Mouse (Mus musculus): ENCODE data around the gene Kcnh7.
A peak's percentile ranks its signal among the peaks of the same experiment; 100 is the strongest.
"Not testable (repeated sequence)": the region's sequence is repeated elsewhere in the genome, so short reads cannot be mapped to it uniquely, and the experiment has no call there.

The Kcnh7 gene

DNA sequence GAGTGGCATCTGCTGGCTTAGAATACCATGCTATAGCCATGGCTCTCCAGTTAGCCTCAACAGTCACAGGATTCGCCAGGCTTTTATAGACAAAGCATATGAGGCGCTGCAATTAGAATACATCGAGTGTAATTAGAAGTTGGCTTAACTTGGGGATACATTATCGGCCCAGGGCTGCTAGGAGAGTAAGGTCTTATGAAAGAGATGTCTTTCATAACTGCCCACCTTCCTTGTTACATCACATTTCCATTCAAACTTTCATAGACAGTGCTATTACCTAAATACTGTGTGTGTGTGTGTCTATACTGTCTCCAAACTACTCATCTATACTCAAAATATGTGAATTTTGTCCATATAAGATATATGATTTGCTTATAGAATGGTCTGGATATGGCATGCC, 468.8 kb downstream of the Kcnh7 start:
- no peak for DNase-seq

DNA sequence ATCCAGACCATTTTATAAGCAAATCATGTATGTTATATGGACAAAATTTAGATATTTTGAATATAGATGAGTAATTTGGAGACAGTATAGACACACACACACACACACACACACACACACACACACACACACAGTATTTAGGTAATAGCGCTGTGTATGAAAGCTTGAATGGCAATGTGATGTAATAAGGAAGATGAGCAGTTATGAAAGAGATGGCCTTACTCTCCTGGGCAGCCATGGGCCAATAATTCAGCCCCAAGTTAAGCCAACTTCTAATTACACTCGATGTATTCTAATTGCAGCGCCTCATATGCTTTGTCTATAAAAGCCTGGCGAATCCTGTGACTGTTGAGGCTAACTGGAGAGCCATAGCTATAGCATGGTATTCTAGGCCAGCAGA, 469.7 kb downstream of the Kcnh7 start:
- not testable (repeated sequence) for DNase-seq

DNA sequence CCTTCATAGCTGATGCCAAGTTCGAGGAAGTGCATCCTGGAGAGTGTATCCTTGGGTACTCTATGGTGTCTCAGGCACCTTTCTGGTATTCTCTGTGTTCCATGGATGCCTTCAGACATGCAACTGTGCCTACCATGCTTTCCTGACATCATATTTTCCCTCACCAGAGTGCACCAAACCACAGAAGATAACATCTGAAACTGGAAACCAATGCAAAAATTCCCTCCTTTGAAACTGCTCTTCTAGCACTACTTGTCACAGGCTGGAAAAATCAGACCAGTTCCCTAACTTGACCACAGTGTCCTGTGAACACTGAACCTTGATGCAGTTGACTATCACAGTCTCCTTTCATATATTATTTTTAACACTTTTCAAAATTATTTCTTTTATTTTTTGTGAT, 474.5 kb downstream of the Kcnh7 start:
- no peak for DNase-seq

DNA sequence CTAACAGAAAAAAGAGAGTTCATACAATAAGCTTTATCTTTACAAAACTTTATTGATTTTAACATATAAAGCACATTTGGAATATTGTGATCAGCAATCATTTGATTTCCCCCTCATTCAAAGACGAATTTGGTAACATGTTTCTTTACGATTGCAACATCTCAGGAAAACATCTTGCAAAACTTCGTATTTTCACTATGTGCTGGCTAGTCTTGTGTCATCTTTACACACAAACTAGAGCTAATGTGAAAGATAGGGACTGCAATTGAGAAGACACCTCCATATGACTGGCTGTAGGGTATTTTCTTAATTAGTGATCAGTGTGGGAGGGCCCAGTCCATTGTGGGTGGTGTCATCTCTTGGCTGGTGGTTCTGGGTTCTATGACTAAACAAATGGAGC, 477.8 kb downstream of the Kcnh7 start:
- no peak for DNase-seq

DNA sequence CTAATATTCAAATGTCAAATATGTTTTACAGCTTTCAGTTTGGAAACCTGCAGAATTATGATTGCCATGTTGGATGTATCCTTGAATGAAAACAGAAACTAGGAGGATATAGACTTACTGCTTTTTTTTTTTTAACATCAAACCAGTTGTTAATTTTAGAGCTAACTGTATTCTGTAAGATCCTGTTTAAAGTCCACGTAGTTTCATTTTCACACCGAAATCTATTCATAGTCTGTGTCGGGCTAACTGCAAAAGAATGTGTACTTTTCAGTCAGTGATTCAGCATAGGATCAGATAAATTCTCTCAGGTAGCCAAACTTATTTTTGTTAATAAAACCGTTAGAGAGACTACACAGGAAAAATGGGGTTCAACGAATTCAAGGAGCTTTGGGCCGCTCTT, 498.2 kb downstream of the Kcnh7 start:
- no peak for DNase-seq

DNA sequence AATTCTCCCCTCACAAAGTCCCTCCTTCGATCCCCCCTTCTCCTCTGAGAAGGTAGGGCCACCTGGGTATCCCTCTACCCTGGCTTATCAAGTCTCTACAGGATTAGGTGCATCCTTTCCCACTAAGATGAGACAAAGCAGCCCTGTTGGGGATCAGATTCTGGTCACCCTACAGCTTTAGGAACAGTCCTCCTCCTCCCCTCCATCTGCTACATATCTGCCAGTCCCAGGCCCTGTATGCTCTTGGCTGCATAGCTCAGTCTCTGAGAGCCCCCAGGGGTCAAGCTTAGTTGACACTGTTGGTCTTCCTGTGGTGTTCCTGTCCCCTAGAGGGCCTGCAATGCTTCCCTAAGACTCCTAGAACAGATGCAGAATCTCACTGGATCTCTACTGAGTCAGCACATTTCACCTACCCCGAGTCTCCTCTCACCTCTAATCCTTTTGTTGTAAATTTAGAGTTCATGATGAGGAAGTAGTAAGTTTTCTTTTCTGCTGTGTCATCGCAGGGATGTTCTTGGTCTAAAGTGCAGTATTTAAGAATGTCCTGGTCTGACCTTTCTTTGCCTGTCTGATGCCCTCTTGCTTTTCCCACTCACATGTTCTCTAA, 499.0 kb downstream of the Kcnh7 start:
- no peak for DNase-seq

DNA sequence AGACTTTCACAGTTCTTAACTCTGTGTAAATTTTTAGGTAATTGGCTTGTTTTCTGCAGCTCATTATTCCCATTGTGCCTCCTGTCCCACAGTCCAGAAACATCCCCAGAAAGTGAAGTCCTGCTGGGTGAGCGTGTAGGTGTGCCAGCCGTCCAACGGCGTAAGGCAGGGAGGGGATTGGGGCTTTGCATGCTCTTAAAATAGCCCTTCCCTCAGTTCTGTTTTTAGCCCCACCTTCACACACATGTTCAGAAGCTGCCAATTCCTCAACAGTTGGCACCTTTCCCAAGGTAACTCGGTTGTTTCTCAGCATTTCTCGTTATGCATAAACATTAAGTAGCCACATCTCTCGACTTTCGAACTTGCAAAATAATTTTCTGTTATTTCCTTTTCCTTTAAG, 502.4 kb downstream of the Kcnh7 start:
- DNase-seq: no peak

DNA sequence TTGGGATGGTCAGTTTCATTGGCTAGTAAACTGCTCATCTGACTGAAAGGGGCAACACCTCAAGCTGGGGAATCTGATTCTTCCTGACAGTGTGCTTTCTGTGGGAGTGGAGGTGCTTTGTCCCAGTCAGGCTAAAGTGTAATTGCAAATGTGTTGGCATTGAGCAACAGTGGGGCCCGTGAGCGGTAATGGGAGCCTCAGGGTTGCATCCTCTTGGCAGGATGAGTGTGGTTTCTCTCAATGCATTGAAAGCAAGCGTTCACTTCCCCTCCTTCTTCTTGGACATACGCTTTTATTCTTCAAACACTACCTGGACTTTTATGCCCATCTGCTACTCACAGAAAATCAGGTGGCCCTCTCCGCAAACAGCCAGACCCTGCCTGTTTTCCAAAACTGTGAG, 511.3 kb downstream of the Kcnh7 start:
- no peak for DNase-seq

DNA sequence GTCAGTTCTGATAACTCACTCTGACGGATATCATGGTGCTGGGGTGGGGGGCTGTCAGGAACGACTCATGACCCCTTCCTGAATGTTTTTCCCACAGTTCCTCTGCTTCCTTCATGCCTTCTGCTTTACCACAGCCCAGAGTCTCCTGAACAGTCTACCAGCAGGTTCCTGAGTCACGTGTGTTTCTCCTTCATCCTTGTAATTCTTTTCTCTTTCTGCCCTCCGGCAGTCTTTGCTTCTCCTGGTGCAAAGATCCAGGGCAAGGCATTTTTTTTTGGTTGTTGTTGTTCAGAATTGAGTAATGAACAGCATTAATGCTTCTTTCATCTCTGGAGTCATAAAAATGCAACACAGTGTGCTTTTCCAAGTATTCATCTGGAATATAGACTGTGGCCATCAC, 513.3 kb downstream of the Kcnh7 start:
- no peak for DNase-seq

DNA sequence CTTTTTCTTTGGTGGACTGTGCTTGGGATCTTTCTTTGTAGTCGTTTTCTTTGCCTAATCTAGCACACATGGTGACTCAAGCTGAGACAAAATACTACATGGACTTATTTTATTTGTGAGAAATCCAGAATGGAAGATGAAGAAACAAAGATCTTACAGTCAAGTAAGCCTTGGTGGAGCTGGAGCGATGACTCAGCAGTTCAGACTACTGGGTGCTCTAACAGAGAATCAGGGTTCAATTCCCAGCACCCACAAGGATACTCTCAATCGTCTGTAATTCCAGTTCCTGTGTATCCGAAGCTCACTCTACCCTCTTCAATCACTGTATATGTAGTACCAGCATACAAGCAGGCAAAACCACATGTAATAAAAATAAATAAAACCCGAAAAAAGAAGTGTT, 513.8 kb downstream of the Kcnh7 start:
- no peak for DNase-seq

DNA sequence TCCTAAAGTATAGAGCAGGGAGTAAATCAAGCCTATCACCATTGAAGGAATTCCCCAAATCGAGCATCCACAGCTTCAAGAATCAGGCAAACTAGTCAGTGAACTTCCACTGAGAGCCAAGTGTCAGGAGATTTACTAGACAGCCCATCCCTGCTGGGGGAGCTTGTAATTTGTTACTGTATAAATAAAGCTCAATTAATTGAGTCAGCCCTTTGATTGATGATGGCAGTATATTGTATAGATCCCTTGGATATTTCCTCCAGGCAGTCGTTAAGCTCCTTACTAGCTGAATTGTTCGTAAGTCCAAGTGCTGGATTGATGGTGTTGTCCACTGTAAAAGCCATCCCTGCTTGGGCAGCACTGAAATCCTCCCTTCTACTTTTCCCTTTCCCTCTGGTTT, 514.2 kb downstream of the Kcnh7 start:
- no peak for DNase-seq

DNA sequence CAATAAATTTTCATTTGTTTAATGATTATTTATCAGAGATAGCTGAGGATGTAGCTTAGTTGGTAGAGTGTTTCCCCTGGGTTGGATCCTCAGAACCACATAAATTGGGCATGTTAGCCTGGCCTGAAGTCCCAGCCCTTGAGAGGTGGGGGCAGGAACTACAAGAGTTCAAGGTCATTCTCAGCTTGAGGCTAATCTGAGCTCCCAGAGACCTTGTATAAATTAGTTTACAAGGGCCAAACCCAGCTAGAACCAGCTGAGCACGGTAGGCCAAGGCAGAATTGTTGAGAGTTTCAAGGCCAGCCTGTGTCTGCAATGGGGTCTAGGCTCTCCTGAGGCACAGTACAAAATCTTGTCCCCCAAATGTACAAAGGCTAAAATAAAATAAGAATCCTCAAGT, 518.6 kb downstream of the Kcnh7 start:
- DNase-seq: no peak

DNA sequence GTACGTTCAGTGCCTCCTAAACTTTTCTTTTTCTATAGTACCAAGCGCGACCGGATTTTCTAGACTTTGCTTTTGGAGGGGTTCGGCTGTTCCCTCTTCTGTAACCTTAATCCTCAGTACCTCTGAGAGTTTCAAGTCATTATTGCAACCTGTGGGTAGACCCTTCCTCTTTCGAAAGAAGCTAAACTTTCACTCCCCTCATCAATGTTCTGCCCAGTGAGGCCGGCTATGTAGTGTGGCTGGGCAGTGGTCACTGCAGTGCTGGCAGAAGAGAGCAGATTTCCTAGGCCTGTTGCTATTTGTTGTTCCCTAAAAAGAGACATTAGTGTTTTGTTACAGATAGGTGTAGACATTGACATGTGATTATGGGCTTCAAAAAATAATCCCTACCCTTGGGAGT, 519.2 kb downstream of the Kcnh7 start:
- no peak for DNase-seq

DNA sequence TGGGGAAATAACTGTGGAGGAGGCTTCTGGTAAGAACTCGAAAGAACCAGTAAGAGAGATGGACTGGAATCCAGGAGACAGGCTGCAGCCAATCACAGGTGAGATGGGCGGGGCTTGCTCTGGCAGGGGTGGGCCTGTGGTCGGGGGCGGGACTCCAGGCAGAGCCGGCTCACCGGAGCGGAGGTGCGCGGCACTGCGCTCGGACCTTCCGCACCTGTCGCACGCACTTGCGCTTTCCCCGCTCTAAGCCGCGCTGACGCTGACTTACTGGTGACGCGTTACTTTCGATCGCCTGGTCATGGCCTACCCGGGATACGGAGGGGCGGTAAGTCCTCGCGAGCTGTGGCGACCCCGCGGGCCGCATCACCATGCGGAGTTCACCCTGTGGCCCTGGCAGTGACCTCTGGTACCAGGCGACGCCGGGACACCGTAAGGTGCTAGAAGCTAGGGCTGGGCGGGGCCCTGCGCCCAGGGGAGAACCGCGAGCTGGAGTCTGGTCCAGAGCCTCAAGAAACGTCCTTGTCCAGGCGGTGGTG, 519.9 kb downstream of the Kcnh7 start, which contains the start of gene Gca:
Gene Gca (plus strand): TSS at position 151 of the 536 bp plus-strand sequence.
- DNase-seq: peak; percentile 85 to 87

DNA sequence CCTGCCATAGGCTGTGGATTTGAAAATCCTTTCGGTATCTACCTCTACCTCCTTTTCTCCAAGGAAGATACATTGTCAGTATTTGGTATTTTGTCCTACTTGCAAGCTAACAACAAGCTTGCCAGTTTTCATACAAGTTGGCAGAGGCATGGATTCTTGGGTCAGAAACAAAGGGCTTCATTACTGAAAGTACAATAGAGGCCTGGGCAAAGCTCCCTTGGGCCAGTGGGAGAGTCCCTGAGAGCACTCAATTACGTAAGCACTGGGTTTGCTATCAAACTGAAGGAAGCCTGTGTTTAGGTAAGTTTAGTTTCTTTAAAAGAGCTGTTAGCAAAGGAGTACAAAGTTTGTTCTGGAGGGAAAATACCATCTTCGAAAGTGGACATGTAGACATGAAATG, 521.5 kb downstream of the Kcnh7 start:
- no peak for DNase-seq

DNA sequence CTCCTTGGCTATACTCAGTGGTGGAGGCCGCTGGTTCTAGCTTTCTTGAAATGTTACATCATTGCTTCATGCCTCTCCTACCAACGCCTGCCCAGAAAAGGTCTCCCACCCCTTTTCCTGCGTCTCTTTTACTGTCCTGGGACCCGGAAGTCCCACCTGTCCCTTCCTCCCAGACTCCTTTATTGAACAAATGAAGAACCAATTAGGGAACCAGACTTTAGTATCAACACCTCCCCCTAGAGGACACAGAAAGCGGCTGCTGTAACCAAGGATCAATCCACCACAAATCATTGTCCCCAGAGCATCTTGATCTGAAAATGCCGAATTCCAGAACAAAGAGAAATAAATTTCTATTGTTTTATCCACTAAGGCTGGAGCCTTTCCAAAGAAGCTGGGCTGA, 523.5 kb downstream of the Kcnh7 start:
- DNase-seq: no peak

DNA sequence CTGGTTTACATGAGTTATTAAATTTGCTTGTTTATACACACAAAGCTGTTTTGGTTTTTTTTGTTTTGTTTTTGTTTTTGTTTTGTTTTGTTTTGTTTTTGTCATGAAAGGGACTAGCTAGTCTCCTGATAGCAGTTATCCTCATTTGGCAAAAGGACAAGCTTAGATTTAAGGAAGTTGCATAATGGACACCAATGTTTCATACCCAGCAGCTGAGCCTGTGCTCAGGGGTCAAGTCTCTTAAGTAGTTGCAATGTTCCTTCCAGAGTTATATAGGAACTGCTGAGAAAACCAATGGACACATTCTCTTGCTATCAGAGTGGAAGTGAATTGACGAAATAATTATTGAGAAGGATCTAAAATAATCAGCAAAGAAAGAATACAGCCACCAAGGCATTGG, 528.0 kb downstream of the Kcnh7 start:
- DNase-seq: no peak

DNA sequence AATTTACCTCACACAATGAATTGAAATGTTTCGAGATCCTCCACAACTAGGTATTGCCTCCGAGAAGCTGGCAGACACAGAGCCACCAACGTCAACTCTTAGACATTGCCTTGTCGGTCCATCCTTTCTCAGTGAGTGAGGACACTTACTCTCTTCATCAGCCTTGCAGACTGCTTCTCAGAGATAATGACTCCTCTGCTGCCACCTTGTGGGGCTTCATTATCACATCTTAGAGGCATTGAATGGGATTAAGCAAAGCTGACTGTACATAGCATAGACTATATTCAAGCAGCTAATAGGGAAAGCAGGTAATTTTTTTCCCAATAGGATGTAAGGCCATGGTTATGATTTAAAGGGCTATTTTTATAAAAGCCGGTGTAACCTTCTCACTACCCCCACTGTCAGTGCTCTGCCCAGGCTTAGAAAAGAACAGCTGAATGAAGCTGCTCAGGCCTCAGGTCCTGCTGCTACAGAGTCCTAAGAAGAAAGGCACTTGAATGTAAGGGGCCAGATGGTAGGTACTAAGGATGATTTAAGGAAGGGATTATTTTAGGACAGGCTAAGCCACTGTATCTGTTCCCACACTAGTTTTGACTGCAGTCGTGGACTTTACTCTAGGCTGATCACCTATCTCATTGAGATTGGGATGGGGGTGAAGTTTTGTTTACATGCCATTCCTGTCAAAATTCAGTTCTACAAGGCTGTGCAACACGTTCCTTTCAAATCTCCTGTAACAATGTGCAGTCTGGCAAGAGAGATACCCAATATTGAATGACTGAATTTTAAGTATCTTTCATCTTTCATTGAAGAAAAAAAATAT, 529.4 kb downstream of the Kcnh7 start:
- DNase-seq: peak in 1 of 2 experiments; percentile 54

DNA sequence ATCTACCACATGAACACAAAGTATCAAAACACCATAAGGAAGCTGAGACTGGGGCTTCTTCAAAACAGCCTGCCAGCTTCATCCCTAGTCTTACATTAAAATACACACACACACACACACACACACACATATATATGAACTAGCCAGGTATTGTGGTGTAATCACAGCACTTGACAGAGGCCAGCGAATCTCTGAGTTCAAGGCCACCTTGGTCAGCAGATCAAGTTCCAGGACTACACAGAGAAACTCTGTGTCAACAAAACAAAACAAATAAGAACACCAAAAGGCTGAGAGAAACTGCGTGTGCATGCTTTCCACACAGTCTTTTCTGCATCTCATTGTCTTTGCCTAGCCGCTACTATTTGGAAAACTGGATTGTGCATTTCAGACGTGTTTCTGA, 531.6 kb downstream of the Kcnh7 start:
- no peak for DNase-seq

DNA sequence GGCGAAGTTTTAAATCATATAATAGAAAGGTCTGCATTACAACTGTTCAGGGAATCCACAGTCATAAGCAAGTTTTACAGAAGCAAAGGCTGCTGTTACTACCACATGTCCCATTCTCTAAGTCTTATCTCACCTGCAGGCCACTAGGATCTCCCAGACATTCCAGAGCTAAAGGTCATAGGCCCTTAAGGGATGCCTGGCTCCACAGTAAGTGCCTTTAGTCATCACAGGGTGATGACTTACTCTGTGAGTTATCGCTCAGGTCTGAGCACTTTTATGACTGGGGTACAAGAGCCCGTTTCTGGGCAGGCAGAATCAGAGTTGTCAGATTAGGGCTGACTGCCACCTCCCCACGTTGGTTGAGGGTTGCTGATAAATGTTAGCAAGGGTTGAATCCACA, 532.2 kb downstream of the Kcnh7 start:
- no peak for DNase-seq

DNA sequence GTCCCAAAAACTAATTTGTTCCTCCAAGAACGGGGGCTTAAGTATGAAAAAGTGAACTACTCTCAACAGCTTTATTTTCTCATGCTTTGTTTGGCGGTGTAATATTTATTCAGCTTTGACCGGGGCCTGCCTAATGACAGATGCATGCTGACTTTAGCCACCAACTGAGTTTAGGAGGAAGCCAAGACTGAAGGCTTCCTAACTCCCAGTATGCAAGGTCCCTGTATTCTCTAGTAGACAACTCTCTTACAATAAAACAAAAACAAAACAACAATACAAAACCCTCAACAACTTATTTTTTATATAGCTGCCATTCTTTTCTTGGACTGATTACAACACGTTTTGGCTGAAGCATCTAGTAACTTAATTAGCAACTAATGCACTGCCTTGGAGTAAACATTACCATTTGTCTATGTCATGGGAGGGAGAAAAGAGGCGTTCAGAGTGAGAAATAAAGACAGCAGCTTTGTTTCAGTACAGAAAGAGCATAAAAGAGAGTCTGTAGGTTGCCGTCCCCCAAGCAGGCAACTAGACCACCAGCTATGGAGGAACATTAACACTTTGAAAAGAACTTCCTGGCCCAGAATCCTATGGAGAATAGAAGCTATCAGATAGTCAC, 537.3 kb downstream of the Kcnh7 start:
- DNase-seq: no peak

DNA sequence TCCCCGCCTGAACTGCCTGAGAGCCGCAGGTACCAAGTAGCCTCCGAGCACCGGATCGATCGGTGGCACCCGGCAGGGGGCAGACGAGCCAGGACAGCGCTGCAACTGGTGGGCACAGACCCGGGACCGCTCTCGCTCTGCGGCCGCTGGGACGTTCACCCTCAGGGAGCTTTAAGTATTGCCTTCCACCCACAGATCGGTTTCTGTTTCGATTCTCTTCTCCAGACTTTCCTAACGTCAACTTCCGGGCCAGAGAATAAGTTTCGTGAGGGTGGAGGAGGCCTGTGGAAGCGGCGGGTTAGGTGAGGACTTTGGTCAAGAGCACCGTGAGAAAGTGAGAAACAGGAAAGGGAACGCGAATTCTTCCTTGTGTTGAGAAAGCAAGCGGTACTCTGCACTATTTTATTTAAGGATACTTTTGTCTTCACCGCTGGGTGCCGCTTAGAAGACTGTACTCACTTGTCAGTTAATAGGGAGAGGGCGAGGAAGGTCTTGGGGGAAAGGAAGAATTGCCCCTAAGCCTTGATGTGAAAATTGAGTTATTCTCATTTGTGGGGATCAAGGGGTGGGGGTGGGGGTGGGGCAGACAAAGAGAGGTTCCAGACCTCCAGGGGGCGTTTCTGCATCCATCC, 538.0 kb downstream of the Kcnh7 start, which contains the start of gene Ifih1:
Gene Ifih1 (minus strand): TSS at position 242 of the 632 bp plus-strand sequence.
- peak; percentile 79 to 80 for DNase-seq

DNA sequence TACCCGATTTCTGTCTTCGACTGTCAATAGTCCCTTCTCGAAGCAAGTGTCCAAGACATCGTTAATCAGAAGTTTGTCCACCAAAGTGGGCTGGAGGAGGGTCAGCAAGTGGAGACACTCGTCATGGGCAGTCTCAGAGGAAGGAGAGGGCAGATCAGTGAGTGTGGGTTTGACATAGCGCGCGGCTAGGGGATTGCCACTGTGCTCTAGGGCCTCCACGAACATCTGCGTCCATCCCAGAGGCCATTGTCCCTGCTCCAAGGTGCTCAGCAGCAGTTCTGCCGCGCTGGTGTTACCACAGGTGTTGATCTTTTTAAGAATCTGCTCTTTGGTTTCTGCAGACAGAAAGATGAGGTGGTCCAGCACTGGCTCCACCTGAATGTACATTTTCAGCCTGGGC, 538.6 kb downstream of the Kcnh7 start:
- peak; percentile 17 to 21 for DNase-seq

All from lung, postnatal 4 days (tissue).